Mouse (Mus musculus): ENCODE data around the gene Enah.

The Enah gene

GRCm38 (mm10) chr1:181878436-181878835, 141.4 kb downstream of the Enah start:
- DNase-seq (ENCODE audit: low spot score in 2 of 2), result no peak

- no peak for DNase-seq (ENCODE audit: low spot score in 2 of 2)
Measured at GRCm38 (mm10) chr1:181877088-181877487, 142.7 kb downstream of the Enah start.

GRCm38 (mm10) chr1:181876656-181877055, 143.1 kb downstream of the Enah start:
- no peak for DNase-seq (ENCODE audit: low spot score in 2 of 2)

- DNase-seq (ENCODE audit: low spot score in 2 of 2), result no peak
Measured at GRCm38 (mm10) chr1:181873086-181873920, 146.5 kb downstream of the Enah start.

- DNase-seq (ENCODE audit: low spot score in 2 of 2), result no peak
Measured at GRCm38 (mm10) chr1:181872639-181873038, 147.2 kb downstream of the Enah start.

- no peak for DNase-seq (ENCODE audit: low spot score in 2 of 2)
Measured at GRCm38 (mm10) chr1:181866429-181867280, 153.1 kb downstream of the Enah start.

GRCm38 (mm10) chr1:181865863-181866216, 153.9 kb downstream of the Enah start:
- DNase-seq (ENCODE audit: low spot score in 2 of 2), result no peak

- DNase-seq (ENCODE audit: low spot score in 2 of 2), result no peak
Measured at GRCm38 (mm10) chr1:181864971-181865862, 154.6 kb downstream of the Enah start.

GRCm38 (mm10) chr1:181863431-181863830, 156.4 kb downstream of the Enah start:
- no peak for DNase-seq (ENCODE audit: low spot score in 2 of 2)

GRCm38 (mm10) chr1:181862676-181863374, 157.0 kb downstream of the Enah start:
- DNase-seq (ENCODE audit: low spot score in 2 of 2), result no peak

GRCm38 (mm10) chr1:181861181-181861902, 158.4 kb downstream of the Enah start:
- no peak for DNase-seq (ENCODE audit: low spot score in 2 of 2)

- no peak for DNase-seq (ENCODE audit: low spot score in 2 of 2)
Measured at GRCm38 (mm10) chr1:181860659-181861058, 159.1 kb downstream of the Enah start.

GRCm38 (mm10) chr1:181856329-181856728, 163.5 kb downstream of the Enah start:
- DNase-seq (ENCODE audit: low spot score in 2 of 2), result no peak

- DNase-seq (ENCODE audit: low spot score in 2 of 2), result no peak
Measured at GRCm38 (mm10) chr1:181854829-181855228, 165.0 kb downstream of the Enah start.

- DNase-seq (ENCODE audit: low spot score in 2 of 2), result no peak
Measured at GRCm38 (mm10) chr1:181853081-181853736, 166.6 kb downstream of the Enah start.

GRCm38 (mm10) chr1:181852466-181852865, 167.3 kb downstream of the Enah start:
- no peak for DNase-seq (ENCODE audit: low spot score in 2 of 2)

- DNase-seq (ENCODE audit: low spot score in 2 of 2), result peak; percentile 46 to 63
Measured at GRCm38 (mm10) chr1:181851521-181852310, 168.1 kb downstream of the Enah start.

GRCm38 (mm10) chr1:181850441-181850840, 169.3 kb downstream of the Enah start:
- no peak for DNase-seq (ENCODE audit: low spot score in 2 of 2)

GRCm38 (mm10) chr1:181848210-181848609, 171.6 kb downstream of the Enah start:
- no peak for DNase-seq (ENCODE audit: low spot score in 2 of 2)

All from frontal cortex, postnatal 36 days (tissue).